9 mouse cellular contexts compared by ENCODE assay signal in the genomic region with DNA sequence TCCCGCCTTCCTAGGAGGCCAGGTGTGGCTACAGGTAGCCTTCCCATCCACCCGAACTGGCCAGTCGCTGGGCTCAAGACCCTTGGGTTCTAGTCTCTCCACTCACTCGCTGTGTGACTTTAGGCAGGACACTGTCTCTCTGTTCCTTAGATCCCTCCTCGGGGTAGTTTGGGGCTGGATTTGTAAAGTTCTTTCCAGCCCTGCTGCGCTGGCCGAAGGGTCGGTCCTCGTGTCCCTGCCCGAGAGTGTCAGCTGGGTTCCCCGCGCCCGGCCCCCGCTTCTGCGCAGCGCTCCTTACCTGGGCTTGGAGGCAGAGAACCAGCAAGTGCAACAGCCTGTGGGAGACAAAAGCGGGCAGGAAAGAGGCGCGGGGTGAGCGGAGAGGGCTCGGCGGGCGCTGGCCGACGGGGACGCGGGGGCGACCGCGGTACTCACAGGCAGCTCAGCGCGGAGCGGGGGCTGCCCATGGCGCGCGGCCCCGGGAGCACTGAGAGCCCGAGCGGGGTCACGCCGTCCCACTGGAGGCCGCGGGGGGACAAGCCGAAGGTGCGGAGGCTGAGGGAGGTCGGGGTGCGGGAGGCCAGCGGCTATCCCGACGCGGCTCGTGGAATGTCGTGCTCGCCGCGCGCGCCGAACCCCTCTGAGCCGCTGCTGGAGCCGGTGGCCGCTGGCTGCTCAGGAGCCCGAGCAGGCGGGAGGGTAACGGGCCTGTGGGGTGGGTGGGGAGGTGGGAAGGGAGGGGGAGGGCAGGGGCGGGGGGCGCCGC. TPM values are rescaled to one million over a fixed set of nuclear protein-coding genes. Genes with fewer than 3 reads are reported as not detected.
DNase-seq lines count a peak whose midpoint lies in the region; ATAC-seq and TF ChIP-seq lines count a peak whose summit lies in the region.
"Had no signal": no experiment of that assay in that cellular context is flagged by ENCODE, and none has a peak within 500 bp of the region (broad histone marks: within the 10 kb centered on the region; RNA-seq: fewer than 3 reads in every experiment).

A gene (minus strand): TSS at position 698 of the 766 bp plus-strand sequence.

- H3K9ac ChIP-seq in heart, embryonic 12.5 days, result peak within 1 kb of the TSS; percentile 42
- H3K9ac ChIP-seq in ES-Bruce4 (ENCODE audit: low read depth, poor library complexity, severe bottlenecking), result peak within 1 kb of the TSS; percentile 67
- peak within 1 kb of the TSS; percentile 28 for H3K9ac ChIP-seq in forebrain, embryonic 15.5 days (replicated peaks)
- H3K9ac ChIP-seq in limb, embryonic 14.5 days (ENCODE audit: low read depth, low read length, severe bottlenecking), result peak within 1 kb of the TSS; percentile 43
- H3K9ac ChIP-seq in stomach, embryonic 16.5 days (ENCODE audit: low read length), result peak within 1 kb of the TSS; percentile 45; the same call in 1 of the 2 replicates

- no peaks in the 10 kb centered on the region for H3K36me3 ChIP-seq in heart, embryonic 12.5 days
- no peaks in the 10 kb centered on the region for H3K36me3 ChIP-seq in ES-Bruce4 (ENCODE audit: control insufficient read depth, insufficient read depth, low read length, poor library complexity, severe bottlenecking)
- H3K36me3 ChIP-seq in forebrain, embryonic 15.5 days, result no peaks in the 10 kb centered on the region
- H3K36me3 ChIP-seq in limb, embryonic 14.5 days (ENCODE audit: control insufficient read depth, insufficient read depth, low read length), result no peaks in the 10 kb centered on the region
- no peaks in the 10 kb centered on the region for H3K36me3 ChIP-seq in stomach, embryonic 16.5 days (ENCODE audit: control insufficient read depth, insufficient read depth, low read length)

- TF ChIP-seq POLR2A in ES-Bruce4 (IDR thresholded peaks at IDR 0.05; ENCODE audit: insufficient read depth, low read length), result no peak
- no peak for TF ChIP-seq POLR2A in limb, embryonic 14.5 days (IDR thresholded peaks at IDR 0.05; ENCODE audit: borderline replicate concordance, extremely low read depth, insufficient read depth, insufficient read length)

- peaks cover 90% of the 10 kb centered on the region for H3K27me3 ChIP-seq in heart, embryonic 12.5 days (replicated peaks)
- peaks cover 35% of the 10 kb centered on the region for H3K27me3 ChIP-seq in ES-Bruce4 (ENCODE audit: control insufficient read depth, insufficient read depth, low read length, poor library complexity, severe bottlenecking)
- H3K27me3 ChIP-seq in forebrain, embryonic 15.5 days, result peaks cover 86% of the 10 kb centered on the region
- H3K27me3 ChIP-seq in limb, embryonic 14.5 days (ENCODE audit: control insufficient read depth, insufficient read depth, low read length), result peaks cover 89% of the 10 kb centered on the region
- H3K27me3 ChIP-seq in stomach, embryonic 16.5 days (ENCODE audit: control insufficient read depth, insufficient read depth, low read length), result peaks cover 84% of the 10 kb centered on the region

- no peak for DNase-seq in heart, adult 8-10 months (ENCODE audit: low spot score)
- DNase-seq in limb, embryonic 14.5 days (ENCODE audit: low spot score), result no peak
- DNase-seq in right cerebral cortex, postnatal 4 days, result no peak
- no peak for DNase-seq in frontal cortex, postnatal 10 days (ENCODE audit: low spot score in 2 of 2)

- ATAC-seq in heart, embryonic 12.5 days (ENCODE audit: insufficient number of reproducible peaks, low FRiP score), result no peak
- ATAC-seq in forebrain, embryonic 15.5 days (replicated peaks), result no peak
- ATAC-seq in limb, embryonic 14.5 days (ENCODE audit: low FRiP score, low read depth), result no peak
- ATAC-seq in stomach, embryonic 16.5 days (ENCODE audit: insufficient read depth, low FRiP score), result no peak

- TF ChIP-seq EP300 in ES-Bruce4 (IDR thresholded peaks at IDR 0.05; ENCODE audit: insufficient read depth, low read depth, low read length), result no peak

- TF ChIP-seq CTCF in ES-Bruce4 (IDR thresholded peaks at IDR 0.05; ENCODE audit: low read depth, low read length), result no peak

- under 1% methylated on average over 52 of the region's 68 CpGs for WGBS in heart, embryonic 12.5 days
- WGBS in forebrain, embryonic 15.5 days, result under 1% methylated on average over 53 of the region's 68 CpGs
- under 1% methylated on average over 42 of the region's 68 CpGs for WGBS in limb, embryonic 14.5 days
- WGBS in stomach, embryonic 16.5 days, result under 1% methylated on average over 57 of the region's 68 CpGs

- peak within 1 kb of the TSS; percentile 56 for H3K4me3 ChIP-seq in heart, embryonic 12.5 days
- peak within 1 kb of the TSS; percentile 54 for H3K4me3 ChIP-seq in ES-Bruce4 (ENCODE audit: low read depth, low read length)
- H3K4me3 ChIP-seq in forebrain, embryonic 15.5 days, result peak within 1 kb of the TSS; percentile 41
- H3K4me3 ChIP-seq in limb, embryonic 14.5 days (replicated peaks; ENCODE audit: low read length), result peak within 1 kb of the TSS; percentile 50
- peak within 1 kb of the TSS; percentile 41 for H3K4me3 ChIP-seq in stomach, embryonic 16.5 days (replicated peaks; ENCODE audit: low read length)

- H3K9me3 ChIP-seq in heart, embryonic 12.5 days (replicated peaks), result no peaks in the 10 kb centered on the region
- H3K9me3 ChIP-seq in ES-Bruce4 (replicated peaks; ENCODE audit: control insufficient read depth, insufficient read depth, low read length, poor library complexity, severe bottlenecking), result no peaks in the 10 kb centered on the region
- H3K9me3 ChIP-seq in forebrain, embryonic 15.5 days, result no peaks in the 10 kb centered on the region
- no peaks in the 10 kb centered on the region for H3K9me3 ChIP-seq in limb, embryonic 14.5 days (ENCODE audit: control insufficient read depth, low read length)
- H3K9me3 ChIP-seq in stomach, embryonic 16.5 days (replicated peaks; ENCODE audit: control insufficient read depth, low read length), result no peaks in the 10 kb centered on the region

- no peak within 1 kb of the TSS for H3K27ac ChIP-seq in heart, embryonic 12.5 days (ENCODE audit: poor library complexity, severe bottlenecking)
- H3K27ac ChIP-seq in ES-Bruce4 (ENCODE audit: insufficient read depth, low read length), result no peak within 1 kb of the TSS
- H3K27ac ChIP-seq in forebrain, embryonic 15.5 days (replicated peaks), result no peak within 1 kb of the TSS
- H3K27ac ChIP-seq in limb, embryonic 14.5 days (replicated peaks; ENCODE audit: low read depth, low read length), result no peak within 1 kb of the TSS
- no peak within 1 kb of the TSS for H3K27ac ChIP-seq in stomach, embryonic 16.5 days (ENCODE audit: low read length)

- peak within 1 kb of the TSS; percentile 93 for H3K4me2 ChIP-seq in heart, embryonic 12.5 days
- H3K4me2 ChIP-seq in forebrain, embryonic 15.5 days (replicated peaks), result peak within 1 kb of the TSS; percentile 68
- peak within 1 kb of the TSS; percentile 90 for H3K4me2 ChIP-seq in limb, embryonic 14.5 days (replicated peaks; ENCODE audit: low read depth, low read length, severe bottlenecking)
- H3K4me2 ChIP-seq in stomach, embryonic 16.5 days (ENCODE audit: low read depth, low read length), result peak within 1 kb of the TSS; percentile 67

- peaks cover 43% of the 10 kb centered on the region for H3K4me1 ChIP-seq in heart, embryonic 12.5 days (replicated peaks)
- no peaks in the 10 kb centered on the region for H3K4me1 ChIP-seq in ES-Bruce4 (ENCODE audit: control insufficient read depth, insufficient read depth, low read length)
- H3K4me1 ChIP-seq in forebrain, embryonic 15.5 days, result peaks cover 40% of the 10 kb centered on the region
- H3K4me1 ChIP-seq in limb, embryonic 14.5 days (ENCODE audit: control insufficient read depth, insufficient read depth, low read length), result peaks cover 34% of the 10 kb centered on the region
- peaks cover 23% of the 10 kb centered on the region for H3K4me1 ChIP-seq in stomach, embryonic 16.5 days (ENCODE audit: control insufficient read depth, insufficient read depth, low read length)

RNA-seq across cellular contexts. Expression of the gene that starts here (rescaled TPM):
- not detected in 2 replicates for polyA plus RNA-seq in heart, embryonic 12.5 days (2016; fragmentation: Nextera tagmentation; extraction: Ambion mirVana)
- total RNA-seq in heart, adult 8-10 months (2022), result not detected
- 22.6 and 25.9 TPM in 2 replicates for polyA plus RNA-seq in ES-Bruce4 (2011; ENCODE audit: insufficient read depth, insufficient read length, low read depth, missing spikeins)
- polyA plus RNA-seq in forebrain, embryonic 15.5 days (2015; fragmentation: Nextera tagmentation; extraction: Ambion mirVana), result 0.23 and 0.90 TPM in 2 replicates
- 1.1 and 1.5 TPM in 2 replicates for polyA plus RNA-seq in limb, embryonic 14.5 days (2012; rRNA removed)
- 0.29 and 0.46 TPM in 2 replicates for polyA plus RNA-seq in limb, embryonic 14.5 days (2014; fragmentation: Nextera tagmentation; extraction: Ambion mirVana)
- polyA plus RNA-seq in stomach, embryonic 16.5 days (2015; fragmentation: Nextera tagmentation; extraction: Ambion mirVana), result not detected in 2 replicates
- total RNA-seq: heart, postnatal 10 days had no signal
